Mouse (Mus musculus) midbrain, embryonic 13.5 days (tissue): Measurements from ENCODE around the gene Anapc16. TPM values are rescaled to one million over a fixed set of nuclear protein-coding genes. Genes with fewer than 3 reads are reported as not detected.

Source experiments
- ATAC-seq: fragments of 200-750 bp; cut with Nextera tagmentation; 2 replicates; pipeline ENCODE4 v1.8.0; 2017; ENCODE audit warnings: mild to moderate bottlenecking, moderate TSS enrichment, moderate library complexity
- H3K27ac ChIP-seq: fragments of 300-500 bp; sonication (generic); 2 replicates; pipeline ENCODE4 v1.5.1; 2015; ENCODE audit warnings: inconsistent platforms, mild to moderate bottlenecking, moderate library complexity
- H3K27me3 ChIP-seq: fragments of 300-500 bp; sonication (generic); 2 replicates; pipeline ENCODE4 v1.6.1; 2015; ENCODE audit warnings: mild to moderate bottlenecking, inconsistent platforms
- H3K36me3 ChIP-seq: fragments of 300-500 bp; sonication (generic); 2 replicates; pipeline ENCODE4 v1.6.1; 2015; ENCODE audit warnings: mild to moderate bottlenecking, inconsistent platforms
- H3K4me1 ChIP-seq: fragments of 300-500 bp; sonication (generic); replicated peaks from 2 replicates; pipeline ENCODE4 v1.6.1; 2015; ENCODE audit warnings: inconsistent platforms
- H3K4me2 ChIP-seq: fragments of 300-500 bp; sonication (generic); replicated peaks from 2 replicates; pipeline ENCODE4 v1.6.1; 2015; ENCODE audit warnings: moderate library complexity, mild to moderate bottlenecking, inconsistent platforms
- H3K4me3 ChIP-seq: fragments of 300-500 bp; sonication (generic); replicated peaks from 2 replicates; pipeline ENCODE4 v1.5.1; 2015; ENCODE audit warnings: mild to moderate bottlenecking, inconsistent platforms
- H3K9ac ChIP-seq: fragments of 300-500 bp; sonication (generic); replicated peaks from 2 replicates; pipeline ENCODE4 v1.6.1; 2015; ENCODE audit warnings: mild to moderate bottlenecking, inconsistent platforms
- H3K9me3 ChIP-seq: fragments of 300-500 bp; sonication (generic); 2 replicates; pipeline ENCODE4 v1.6.1; 2016; ENCODE audit warnings: mild to moderate bottlenecking, inconsistent platforms
- WGBS: fragments of 180-500 bp; shearing (Covaris S2); methylation state at CpG from one replicate; pipeline ENCODE4 v1.1.7; 2015; 5-methylcytosine and 5-hydroxymethylcytosine counted together
- polyA plus RNA-seq: library from polyadenylated mRNA; unstranded; fragments of >200 nt; fragmentation: Nextera tagmentation; extraction: Ambion mirVana; gene quantifications from 2 replicates; pipeline ENCODE4 v1.2.1, GENCODE M21; 2015

The Anapc16 gene
- polyA plus RNA-seq, 1 experiment from 2014 or later = 121 TPM

DNA sequence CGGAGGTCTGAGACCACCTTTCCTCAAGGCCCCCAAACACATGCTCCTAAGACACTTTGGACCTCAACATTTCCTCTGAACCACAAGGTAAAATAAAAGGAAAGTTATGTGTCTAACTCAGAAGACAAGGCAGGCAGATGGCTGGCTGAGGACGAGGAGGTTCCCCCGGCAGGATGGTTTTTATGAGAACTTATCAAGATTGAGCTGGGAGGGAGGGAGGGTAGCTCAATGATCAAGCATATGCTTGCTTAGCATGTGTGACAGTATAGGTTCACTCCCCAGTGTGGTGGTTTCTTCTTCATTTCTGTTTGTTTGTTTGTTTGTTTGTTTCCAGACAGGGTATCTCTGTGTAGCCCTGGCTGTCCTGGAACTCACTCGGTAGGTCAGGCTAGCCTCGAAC lies 56.6 kb downstream of the Anapc16 start:
- Histone ChIP-seq H3K27me3 (no peaks in the 10 kb centered on the region), H3K9ac (no peak overlapping the region), H3K4me1 (peaks cover 47% of the 10 kb centered on the region), H3K4me3 (no peak overlapping the region), H3K27ac (no peak overlapping the region), H3K9me3 (no peaks in the 10 kb centered on the region), H3K4me2 (no peak overlapping the region), H3K36me3 (no peaks in the 10 kb centered on the region)
- 92% methylated on average over 5 of the region's 5 CpGs for WGBS
- no peak for ATAC-seq

DNA sequence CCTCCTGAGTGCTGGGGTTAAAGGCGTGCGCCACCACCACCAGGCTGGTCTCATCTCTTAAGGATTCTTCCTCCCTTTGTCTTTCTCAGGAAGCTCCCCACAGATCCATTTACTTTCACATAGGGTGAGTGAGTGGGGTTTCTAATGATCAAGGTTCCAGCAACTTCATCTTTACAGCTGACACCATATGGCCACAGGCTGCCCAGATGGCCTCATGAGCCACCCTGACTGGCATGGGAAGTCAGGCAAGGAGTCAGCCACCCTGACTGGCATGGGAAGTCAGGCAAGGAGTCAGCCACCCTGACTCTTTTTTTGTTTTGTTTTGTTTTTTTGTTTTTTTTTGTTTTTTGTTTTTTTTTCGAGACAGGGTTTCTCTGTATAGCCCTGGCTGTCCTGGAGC lies 57.5 kb downstream of the Anapc16 start:
- no peaks in the 10 kb centered on the region for H3K36me3 ChIP-seq
- H3K4me3 ChIP-seq = no peak overlapping the region
- H3K27ac ChIP-seq = no peak overlapping the region
- no peaks in the 10 kb centered on the region for H3K27me3 ChIP-seq
- H3K9ac ChIP-seq = no peak overlapping the region
- no peaks in the 10 kb centered on the region for H3K9me3 ChIP-seq
- no peak overlapping the region for H3K4me2 ChIP-seq
- ATAC-seq = no peak
- H3K4me1 ChIP-seq = peaks cover 43% of the 10 kb centered on the region
- 90% methylated on average over 3 of the region's 3 CpGs for WGBS

DNA sequence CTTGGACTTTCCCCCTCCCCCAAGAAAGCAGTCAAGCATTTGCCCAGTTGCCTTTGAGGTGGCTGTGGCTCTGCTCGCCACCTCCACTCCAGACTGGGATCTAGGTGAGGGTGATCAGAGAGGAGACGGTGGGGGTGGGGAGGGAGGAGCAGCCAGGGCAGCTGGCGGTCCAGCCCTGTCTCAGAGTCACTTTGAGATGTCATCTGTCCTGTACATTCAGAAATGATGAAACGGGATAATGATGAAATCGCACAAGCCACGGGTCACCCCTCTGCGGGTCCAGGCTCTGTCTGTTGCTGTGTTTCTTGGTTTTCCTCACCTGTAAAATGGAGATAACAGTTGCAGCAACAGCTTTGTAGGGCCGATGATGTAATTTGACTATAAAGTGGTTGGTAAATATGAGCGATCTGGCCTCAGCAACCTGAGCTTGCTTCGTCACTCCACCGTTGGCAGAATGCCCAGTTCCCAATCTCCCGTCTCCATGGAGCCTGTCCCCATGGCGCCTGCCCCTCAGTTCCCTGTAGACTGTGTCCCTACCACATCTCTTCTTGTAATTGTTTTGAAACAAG lies 59.4 kb downstream of the Anapc16 start:
- Histone ChIP-seq H3K9me3 (no peaks in the 10 kb centered on the region), H3K4me3 (peak overlapping the region; percentile 7; the same call in 1 of the 2 replicates), H3K9ac (peak overlapping the region; percentile 52; the same call in 1 of the 2 replicates), H3K27me3 (no peaks in the 10 kb centered on the region), H3K4me1 (peaks cover 24% of the 10 kb centered on the region), H3K4me2 (peak overlapping the region; percentile 46), H3K27ac (peak overlapping the region; percentile 62; the same call in 1 of the 2 replicates), H3K36me3 (no peaks in the 10 kb centered on the region)
- peak; percentile 72 for ATAC-seq
- WGBS = 45% methylated on average over 13 of the region's 13 CpGs

DNA sequence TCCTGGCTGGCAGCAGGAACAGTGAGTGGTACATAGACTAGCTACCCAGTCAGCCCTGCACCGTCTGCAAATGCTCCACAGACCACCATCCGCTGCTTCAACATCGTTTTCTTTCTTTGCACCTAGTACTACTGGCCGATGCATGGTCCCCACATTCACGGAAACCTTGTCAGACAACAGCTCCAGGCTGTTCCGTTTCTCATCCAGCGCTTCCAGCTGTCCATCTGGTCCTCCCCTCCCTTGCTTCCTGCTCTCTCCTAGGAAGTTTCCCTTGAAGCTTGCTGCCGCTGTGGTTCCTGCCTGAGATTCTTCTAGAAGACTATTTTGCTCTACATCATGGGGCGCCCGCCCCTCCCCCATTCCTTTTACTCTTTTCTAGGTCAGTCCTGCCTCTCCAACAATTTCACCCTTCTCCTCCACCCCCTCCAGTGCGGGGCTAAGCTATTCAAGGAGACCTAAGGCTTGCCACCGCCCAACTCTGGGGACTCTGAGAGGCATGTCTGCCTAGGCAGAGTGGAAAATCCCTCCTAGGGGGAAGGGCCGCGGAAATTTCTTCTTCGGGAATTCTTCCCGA lies 60.0 kb downstream of the Anapc16 start:
- Histone ChIP-seq H3K4me2 (peak overlapping the region; percentile 46), H3K4me3 (peak overlapping the region; percentile 7), H3K27ac (peak overlapping the region; percentile 62), H3K4me1 (peaks cover 20% of the 10 kb centered on the region), H3K27me3 (no peaks in the 10 kb centered on the region), H3K9me3 (no peaks in the 10 kb centered on the region), H3K36me3 (no peaks in the 10 kb centered on the region), H3K9ac (peak overlapping the region; percentile 52; the same call in 1 of the 2 replicates)
- WGBS = 3% methylated on average over 16 of the region's 16 CpGs
- ATAC-seq = peak; percentile 77

DNA sequence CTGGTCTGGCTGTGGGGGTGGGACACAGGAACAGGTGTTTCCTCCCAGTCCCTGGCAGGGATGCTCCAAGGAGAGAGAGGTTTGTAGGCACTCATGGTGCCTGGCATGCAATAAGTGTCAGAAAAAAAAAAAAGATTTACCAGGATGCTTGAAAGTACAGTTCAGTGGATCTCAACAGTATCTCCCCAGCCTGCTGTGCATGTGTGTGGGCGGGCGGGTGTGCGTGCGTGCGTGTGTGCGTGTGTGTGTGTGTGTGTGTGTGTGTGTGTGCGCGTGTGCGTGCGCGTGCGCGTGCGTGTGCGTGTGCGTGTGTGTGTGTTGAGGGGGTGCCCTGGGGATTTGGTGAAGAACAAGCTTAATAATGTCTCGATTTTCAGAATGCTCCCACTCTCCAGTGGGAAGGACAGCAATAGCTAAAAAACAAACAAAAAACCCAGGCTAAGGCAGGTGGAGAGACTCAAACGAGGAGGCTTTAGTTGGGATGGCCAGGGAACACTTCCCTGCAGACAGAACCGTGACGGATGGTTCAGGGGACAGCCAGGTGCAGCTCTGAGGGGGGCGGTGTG lies 60.6 kb downstream of the Anapc16 start:
- Histone ChIP-seq H3K4me3 (peak overlapping the region; percentile 7), H3K9me3 (no peaks in the 10 kb centered on the region), H3K27ac (peak overlapping the region; percentile 62), H3K27me3 (no peaks in the 10 kb centered on the region), H3K36me3 (no peaks in the 10 kb centered on the region), H3K4me1 (peaks cover 20% of the 10 kb centered on the region), H3K4me2 (peak overlapping the region; percentile 46), H3K9ac (peak overlapping the region; percentile 52; the same call in 1 of the 2 replicates)
- WGBS = 60% methylated on average over 21 of the region's 21 CpGs
- ATAC-seq = peak; percentile 14; the same call in 1 of the 2 replicates

DNA sequence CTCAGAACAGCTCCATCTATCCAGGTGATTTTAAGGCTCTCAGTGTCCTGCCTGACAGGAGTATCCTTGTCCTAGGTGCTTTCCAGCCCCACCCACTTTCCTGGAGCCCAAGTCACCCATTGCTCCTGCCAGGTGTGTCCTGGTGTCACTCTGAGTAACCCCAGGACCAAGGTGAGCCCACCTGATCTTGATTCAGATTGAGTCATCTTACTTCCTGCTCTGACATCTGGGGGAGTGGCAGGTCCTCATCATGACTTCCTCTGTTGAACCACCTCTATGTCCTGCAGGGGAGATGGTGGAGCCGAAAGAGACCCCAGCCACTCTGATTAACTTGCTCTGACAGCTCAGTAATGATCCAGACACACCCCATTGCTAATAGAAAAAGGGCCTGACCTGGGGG lies 63.9 kb downstream of the Anapc16 start:
- ATAC-seq = no peak
- Histone ChIP-seq H3K9ac (no peak overlapping the region), H3K4me1 (peaks cover 20% of the 10 kb centered on the region), H3K4me2 (no peak overlapping the region), H3K4me3 (no peak overlapping the region), H3K27ac (no peak overlapping the region), H3K36me3 (no peaks in the 10 kb centered on the region), H3K27me3 (no peaks in the 10 kb centered on the region), H3K9me3 (no peaks in the 10 kb centered on the region)
- 56% methylated on average over 1 of the region's 1 CpGs for WGBS

DNA sequence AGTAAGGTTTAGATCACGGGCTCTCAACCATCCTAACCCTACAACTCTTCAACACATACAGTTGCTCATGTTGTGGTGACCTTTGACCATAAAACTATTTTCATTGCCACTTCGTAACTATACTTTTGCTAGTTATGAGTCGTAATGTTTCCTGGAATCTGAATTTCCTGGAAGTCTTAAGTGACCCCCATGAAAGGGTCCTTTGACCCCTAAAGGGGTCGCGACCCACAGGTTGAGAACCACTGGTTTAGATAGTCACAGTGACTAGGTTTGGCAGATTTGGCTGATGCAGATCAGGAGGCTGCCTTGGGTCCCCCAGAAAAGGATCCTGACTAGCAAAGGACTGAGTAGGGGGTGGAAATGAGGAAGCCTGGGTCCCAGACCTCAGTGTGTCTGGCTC lies 64.3 kb downstream of the Anapc16 start:
- no peak overlapping the region for H3K4me2 ChIP-seq
- no peaks in the 10 kb centered on the region for H3K27me3 ChIP-seq
- H3K4me1 ChIP-seq = peaks cover 18% of the 10 kb centered on the region
- H3K9me3 ChIP-seq = no peaks in the 10 kb centered on the region
- 87% methylated on average over 5 of the region's 5 CpGs for WGBS
- no peak for ATAC-seq
- no peak overlapping the region for H3K27ac ChIP-seq
- H3K4me3 ChIP-seq = no peak overlapping the region
- H3K9ac ChIP-seq = no peak overlapping the region
- H3K36me3 ChIP-seq = no peaks in the 10 kb centered on the region

Other genes with a start within 250 kb of the Anapc16 start
- 18.3 and 18.6 TPM in 2 replicates for gene Dnajb12, start 123.6 kb downstream of the Anapc16 start, polyA plus RNA-seq
- gene Ddit4, start 51.3 kb downstream of the Anapc16 start, polyA plus RNA-seq = 48.5 and 58.7 TPM in 2 replicates
- gene Ascc1, start 330 bp downstream of the Anapc16 start, polyA plus RNA-seq = 49.5 and 50.6 TPM in 2 replicates
- gene Spock2, start 103.1 kb upstream of the Anapc16 start, polyA plus RNA-seq = 51.8 TPM in 2 replicates
- gene Chst3, start 216.1 kb upstream of the Anapc16 start, polyA plus RNA-seq = 1.3 and 1.7 TPM in 2 replicates